Mouse (Mus musculus) lung, adult 2 months (tissue): ENCODE measurements around the gene Cmtm5.

ENCODE experiments used
- CTCF ChIP-seq: fragments of 200-500 bp; IDR thresholded peaks from 2 replicates; pipeline ENCODE4 v1.5.1; 2011; ENCODE audit warnings: mild to moderate bottlenecking, low read length, control low read depth; ENCODE audit not compliant: insufficient read depth
- POLR2A ChIP-seq: fragments of 200-500 bp; IDR thresholded peaks from 2 replicates; pipeline ENCODE4 v1.6.1; 2011; ENCODE audit warnings: low read depth, mild to moderate bottlenecking, control low read depth, low read length, borderline replicate concordance; ENCODE audit errors: extremely low read depth

DNA sequence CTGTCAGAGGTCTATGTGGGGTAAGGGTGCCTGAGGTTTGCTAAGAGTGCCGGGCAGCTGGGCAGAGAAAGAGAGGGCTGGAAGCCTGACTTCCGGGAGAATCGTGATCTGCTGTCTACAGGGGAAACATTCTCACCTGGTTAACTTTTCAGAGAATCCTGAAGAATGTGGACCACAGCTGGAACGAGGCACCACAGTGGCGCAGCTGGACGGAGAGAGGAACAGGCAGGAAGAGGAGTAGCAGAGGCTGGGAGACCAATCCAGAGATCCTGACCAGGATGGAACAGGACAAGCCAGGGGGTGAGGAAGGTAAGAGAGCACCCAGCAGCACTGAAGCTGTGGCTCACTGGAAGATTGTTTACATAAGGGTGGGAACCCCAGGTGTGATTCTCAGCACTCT is 29.6 kb downstream of the Cmtm5 start:
- no peak for TF ChIP-seq POLR2A
- TF ChIP-seq CTCF, result no peak
